Mouse (Mus musculus) liver, adult (tissue): ENCODE measurements around the gene Atrip.

Experiments
- GATA4 ChIP-seq: IDR thresholded peaks from 2 replicates; pipeline ENCODE4 v1.6.1; 2014; ENCODE audit warnings: mild to moderate bottlenecking, low read length; ENCODE audit not compliant: insufficient replicate concordance

Atrip gene

DNA sequence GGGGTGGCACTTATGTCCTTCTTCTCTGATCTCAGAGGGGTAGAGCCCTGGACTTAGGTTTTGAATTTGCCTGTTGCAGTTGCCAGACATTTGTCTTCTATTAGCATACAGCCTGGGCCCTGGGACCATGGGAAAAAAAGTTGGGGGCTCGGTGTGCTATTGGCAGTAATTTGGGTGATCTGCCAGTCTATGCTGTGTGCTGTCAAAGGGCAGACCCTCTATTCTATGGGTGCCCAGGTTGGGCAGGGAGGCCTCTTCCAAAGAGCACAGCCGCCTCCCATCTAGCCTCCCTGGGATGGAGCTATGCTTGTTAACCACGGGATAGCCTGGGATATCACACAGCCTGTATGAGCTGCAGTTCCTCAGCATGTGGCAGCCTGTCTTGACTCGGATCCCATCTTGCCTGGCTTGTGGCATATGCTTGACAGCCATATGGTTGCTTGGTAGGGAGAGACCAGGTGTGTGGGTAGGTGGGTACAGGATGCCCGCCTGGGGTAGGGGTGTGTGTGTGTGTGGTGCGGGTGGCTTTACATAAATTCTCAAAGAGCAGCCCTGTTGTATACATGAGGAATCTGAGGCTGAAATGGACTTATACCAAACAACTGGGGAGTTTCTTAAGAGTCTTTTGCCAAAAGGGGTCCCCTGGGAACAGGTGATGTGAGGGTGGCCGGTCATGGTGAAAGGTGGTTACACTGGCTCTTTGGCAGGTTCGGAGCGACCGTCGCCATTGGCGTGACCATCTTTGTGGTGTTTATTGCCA is 18.5 kb downstream of the Atrip start:
- TF ChIP-seq GATA4 = no peak

GRCm38 (mm10) chr9:109054712-109055111 is 19.2 kb downstream of the Atrip start:
- TF ChIP-seq GATA4 = peak; percentile 62; the same call in 1 of the 2 replicates

DNA sequence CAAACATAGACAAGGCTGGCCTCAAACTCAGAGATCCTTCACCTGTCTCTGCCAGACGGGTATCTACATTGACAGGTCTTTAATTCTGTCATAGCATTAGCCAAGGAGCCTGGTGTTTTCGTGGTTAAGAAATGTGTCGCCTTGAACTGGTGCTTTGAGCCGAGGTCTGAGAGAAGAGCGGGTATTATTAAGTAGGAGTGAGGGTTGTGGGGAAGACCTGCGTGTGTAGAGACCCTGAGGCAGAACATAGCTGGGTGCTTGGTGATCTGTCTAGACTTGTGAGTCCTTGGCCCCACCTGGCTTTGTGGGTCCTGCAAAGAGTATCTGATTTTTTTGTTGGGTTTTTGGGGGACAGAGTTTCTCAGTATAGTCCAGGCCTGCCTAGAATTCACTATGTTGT is 20.1 kb downstream of the Atrip start:
- no peak for TF ChIP-seq GATA4

DNA sequence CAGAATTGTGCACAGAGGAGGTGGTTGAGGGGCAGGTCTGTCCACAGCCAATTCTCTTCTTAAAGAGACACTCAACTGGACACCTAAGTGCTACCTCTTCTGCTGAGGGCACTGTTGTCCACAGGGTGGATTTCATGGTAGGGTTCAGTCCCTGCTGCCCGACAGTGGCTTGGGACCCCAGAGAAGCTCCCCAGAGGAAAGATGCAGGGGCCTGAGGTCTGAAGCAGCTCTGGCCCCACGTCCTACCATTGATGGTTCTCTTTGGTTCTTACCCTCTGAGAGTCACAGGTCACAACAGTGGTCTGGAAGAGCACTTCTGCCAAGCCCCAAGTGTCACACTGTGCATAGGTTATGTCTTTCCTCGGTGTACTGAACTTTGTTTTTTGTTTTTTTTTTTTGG is 20.6 kb downstream of the Atrip start:
- no peak for TF ChIP-seq GATA4

DNA sequence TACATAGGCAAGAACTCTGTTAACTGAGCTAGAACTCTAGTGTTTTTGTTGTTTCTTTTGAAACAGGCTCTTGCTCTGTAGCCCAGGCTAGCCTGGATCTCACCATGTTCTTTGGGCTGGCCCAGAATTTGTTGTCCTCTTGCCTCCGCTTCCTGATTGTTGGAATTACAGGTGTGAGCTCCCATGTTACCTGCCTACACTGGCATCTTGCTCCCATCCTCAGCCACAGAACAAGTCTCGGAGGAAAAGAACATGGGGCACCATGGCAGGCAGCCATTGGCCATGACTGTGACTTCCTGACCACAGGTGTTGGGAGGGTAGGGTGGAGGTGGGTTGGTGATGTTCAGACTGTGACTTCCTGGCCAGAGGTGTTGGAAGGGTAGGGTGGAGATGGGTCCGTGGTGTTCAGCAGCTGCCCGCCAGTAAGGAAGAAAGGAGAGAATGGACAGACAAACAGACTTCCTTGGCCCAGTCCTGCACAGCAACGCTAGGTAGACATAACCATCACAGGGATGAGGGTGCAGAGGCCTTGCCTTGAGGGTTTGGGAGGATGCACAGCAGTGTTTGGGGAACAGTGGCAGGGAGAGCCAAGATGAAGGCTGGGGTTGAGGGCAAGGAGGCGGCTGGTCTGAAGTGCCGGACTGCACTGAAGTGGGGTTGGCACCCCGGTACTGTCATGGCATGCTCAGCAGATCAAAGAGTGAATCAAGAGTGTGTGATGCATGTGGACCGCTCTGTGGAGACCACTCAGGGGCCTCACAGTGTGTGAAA is 21.2 kb downstream of the Atrip start:
- TF ChIP-seq GATA4 = no peak

GRCm38 (mm10) chr9:109051651-109052489 is 22.1 kb downstream of the Atrip start:
- no peak for TF ChIP-seq GATA4

GRCm38 (mm10) chr9:109051011-109051501 is 22.9 kb downstream of the Atrip start:
- TF ChIP-seq GATA4 = no peak

GRCm38 (mm10) chr9:109050674-109050997 is 23.3 kb downstream of the Atrip start:
- TF ChIP-seq GATA4 = no peak

- no peak for TF ChIP-seq GATA4
Observed at GRCm38 (mm10) chr9:109049996-109050673, 23.8 kb downstream of the Atrip start.

- no peak for TF ChIP-seq GATA4
Observed at GRCm38 (mm10) chr9:109049316-109049715, 24.6 kb downstream of the Atrip start.

GRCm38 (mm10) chr9:109046306-109046705 is 27.6 kb downstream of the Atrip start:
- no peak for TF ChIP-seq GATA4

DNA sequence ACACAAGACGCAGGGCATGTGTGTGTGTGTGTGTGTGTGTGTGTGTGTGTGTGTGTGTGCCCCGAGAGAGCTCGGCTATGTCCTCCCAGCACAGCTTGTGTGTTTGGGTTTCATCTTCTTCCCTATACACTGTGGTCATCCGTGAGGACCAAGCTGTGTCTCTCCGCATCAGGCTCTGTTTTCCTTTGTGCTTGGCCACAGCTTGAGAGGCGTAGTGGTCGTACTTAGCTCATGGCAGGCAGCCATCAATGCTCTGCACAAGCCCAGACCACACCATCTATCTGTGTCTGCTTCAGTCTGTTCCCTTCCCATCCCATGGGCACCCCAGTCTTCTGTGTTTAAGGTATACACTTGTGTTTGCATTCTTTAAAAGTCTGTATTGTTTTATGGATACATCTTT is 32.6 kb downstream of the Atrip start:
- TF ChIP-seq GATA4 = no peak

- no peak for TF ChIP-seq GATA4
Observed at GRCm38 (mm10) chr9:109040906-109041305, 33.0 kb downstream of the Atrip start.

DNA sequence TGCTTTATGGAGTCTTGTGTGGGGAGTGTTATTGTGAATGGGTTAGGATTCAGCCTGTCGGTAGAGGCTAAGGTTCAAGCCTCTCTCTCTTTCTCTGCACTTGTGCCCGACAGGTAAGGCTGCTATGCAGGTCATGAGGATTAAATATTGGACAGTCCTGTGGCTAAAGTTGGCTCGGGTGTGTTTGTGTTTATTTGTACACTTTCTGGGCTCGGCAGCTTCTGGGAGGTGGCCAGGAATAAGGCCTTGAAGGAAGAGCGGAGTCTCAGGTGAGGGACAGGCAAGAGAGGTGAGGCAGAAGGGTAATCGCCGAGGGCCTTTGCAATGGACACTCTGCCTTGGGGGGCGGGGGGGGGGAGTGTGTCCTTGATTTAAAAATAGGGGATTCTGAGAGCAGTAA is 33.7 kb downstream of the Atrip start:
- no peak for TF ChIP-seq GATA4

DNA sequence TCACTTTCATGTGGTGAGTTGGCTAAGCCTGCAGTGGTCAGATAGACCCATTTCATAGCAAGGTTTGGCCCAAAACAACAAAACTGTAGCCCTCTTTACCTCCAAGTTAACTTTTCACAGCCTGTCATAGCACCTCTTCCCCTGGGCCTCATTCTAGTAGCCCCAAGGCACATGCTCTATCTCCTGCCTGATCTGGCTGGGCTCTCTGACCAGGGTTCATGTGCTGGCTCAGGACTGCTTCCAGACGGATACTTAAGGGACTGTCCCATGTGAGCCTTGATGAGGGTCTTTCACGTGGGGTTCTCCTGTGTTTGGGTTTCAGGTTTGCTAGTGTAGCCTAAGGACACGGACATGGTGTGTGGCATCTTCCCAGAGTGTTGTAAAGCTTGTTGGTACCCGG is 34.2 kb downstream of the Atrip start:
- no peak for TF ChIP-seq GATA4

DNA sequence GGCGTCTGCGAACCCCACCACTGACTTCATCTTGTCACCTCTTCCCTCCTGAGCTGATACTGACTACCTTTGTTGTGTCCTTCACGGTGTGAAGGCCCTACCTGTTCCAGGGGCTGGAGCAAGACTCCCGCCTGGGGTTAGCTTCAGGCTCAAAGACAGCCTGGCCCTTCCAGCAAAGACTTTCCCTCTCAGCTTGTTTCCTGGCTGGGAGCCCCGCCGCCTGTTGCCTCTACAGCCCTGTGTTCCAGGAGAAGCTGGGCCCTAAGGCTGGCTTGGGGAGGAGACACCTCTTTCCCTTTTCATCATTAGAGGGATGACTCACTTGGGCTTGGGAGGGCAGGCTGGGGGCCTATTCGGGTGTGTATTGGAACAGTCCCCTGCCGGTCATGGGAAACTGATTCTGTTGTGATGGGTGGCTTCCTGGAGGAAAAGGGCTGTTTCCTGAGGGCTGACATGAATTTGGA is 35.0 kb downstream of the Atrip start:
- TF ChIP-seq GATA4 = no peak; the same call in 1 of the 2 replicates
